Mouse (Mus musculus): Measurements from ENCODE around the gene Angptl2.

Gene Angptl2

GRCm38 (mm10) chr2:33228551-33228950 is 12.7 kb downstream of the Angptl2 start:
- no peak for DNase-seq (ENCODE audit: extremely low read depth, insufficient read length, low spot score)

GRCm38 (mm10) chr2:33230701-33231100 is 14.8 kb downstream of the Angptl2 start:
- DNase-seq (ENCODE audit: extremely low read depth, insufficient read length, low spot score): no peak

GRCm38 (mm10) chr2:33231788-33232187 is 15.9 kb downstream of the Angptl2 start:
- DNase-seq (ENCODE audit: extremely low read depth, insufficient read length, low spot score): no peak

- no peak for DNase-seq (ENCODE audit: extremely low read depth, insufficient read length, low spot score)
These were observed 17.1 kb downstream of the Angptl2 start for GRCm38 (mm10) chr2:33232782-33233570.

- no peak for DNase-seq (ENCODE audit: extremely low read depth, insufficient read length, low spot score)
These were observed 18.0 kb downstream of the Angptl2 start for GRCm38 (mm10) chr2:33233856-33234255.

GRCm38 (mm10) chr2:33234848-33235247 is 19.0 kb downstream of the Angptl2 start:
- no peak for DNase-seq (ENCODE audit: extremely low read depth, insufficient read length, low spot score)

- no peak for DNase-seq (ENCODE audit: extremely low read depth, insufficient read length, low spot score)
These were observed 21.7 kb downstream of the Angptl2 start for GRCm38 (mm10) chr2:33237581-33237980.

- no peak for DNase-seq (ENCODE audit: extremely low read depth, insufficient read length, low spot score)
These were observed 29.0 kb downstream of the Angptl2 start for GRCm38 (mm10) chr2:33244880-33245279.

- DNase-seq (ENCODE audit: extremely low read depth, insufficient read length, low spot score): no peak
These were observed 29.5 kb downstream of the Angptl2 start for GRCm38 (mm10) chr2:33245350-33245749.

GRCm38 (mm10) chr2:33246841-33247240 is 31.0 kb downstream of the Angptl2 start:
- DNase-seq (ENCODE audit: extremely low read depth, insufficient read length, low spot score): no peak

- DNase-seq (ENCODE audit: extremely low read depth, insufficient read length, low spot score): no peak
These were observed 32.7 kb downstream of the Angptl2 start for GRCm38 (mm10) chr2:33248549-33248948.

- no peak for DNase-seq (ENCODE audit: extremely low read depth, insufficient read length, low spot score)
These were observed 34.2 kb downstream of the Angptl2 start for GRCm38 (mm10) chr2:33249922-33250633.

- no peak for DNase-seq (ENCODE audit: extremely low read depth, insufficient read length, low spot score)
These were observed 36.9 kb downstream of the Angptl2 start for GRCm38 (mm10) chr2:33252751-33253150.

- DNase-seq (ENCODE audit: extremely low read depth, insufficient read length, low spot score): no peak
These were observed 37.8 kb downstream of the Angptl2 start for GRCm38 (mm10) chr2:33253572-33254190.

GRCm38 (mm10) chr2:33254318-33254985 is 38.6 kb downstream of the Angptl2 start:
- no peak for DNase-seq (ENCODE audit: extremely low read depth, insufficient read length, low spot score)

GRCm38 (mm10) chr2:33256769-33257537 is 41.1 kb downstream of the Angptl2 start:
- no peak for DNase-seq (ENCODE audit: extremely low read depth, insufficient read length, low spot score)

GRCm38 (mm10) chr2:33260772-33261171 is 44.9 kb downstream of the Angptl2 start:
- no peak for DNase-seq (ENCODE audit: extremely low read depth, insufficient read length, low spot score)

- DNase-seq (ENCODE audit: extremely low read depth, insufficient read length, low spot score): no peak
These were observed 45.6 kb downstream of the Angptl2 start for GRCm38 (mm10) chr2:33261475-33261874.

GRCm38 (mm10) chr2:33265793-33266192 is 49.9 kb downstream of the Angptl2 start:
- DNase-seq (ENCODE audit: extremely low read depth, insufficient read length, low spot score): no peak

- no peak for DNase-seq (ENCODE audit: extremely low read depth, insufficient read length, low spot score)
These were observed 51.2 kb downstream of the Angptl2 start for GRCm38 (mm10) chr2:33267075-33267474.

All from 3134 (cell line).